Mouse (Mus musculus): ENCODE data around the gene Mrps36. TPM values are rescaled to one million over a fixed set of nuclear protein-coding genes. Genes with fewer than 3 reads are reported as not detected.
"Not testable (repeated sequence)": the region's sequence is repeated elsewhere in the genome, so short reads cannot be mapped to it uniquely, and the experiment has no call there.

Gene Mrps36
- polyA plus RNA-seq, 1 experiment = 126 TPM

DNA sequence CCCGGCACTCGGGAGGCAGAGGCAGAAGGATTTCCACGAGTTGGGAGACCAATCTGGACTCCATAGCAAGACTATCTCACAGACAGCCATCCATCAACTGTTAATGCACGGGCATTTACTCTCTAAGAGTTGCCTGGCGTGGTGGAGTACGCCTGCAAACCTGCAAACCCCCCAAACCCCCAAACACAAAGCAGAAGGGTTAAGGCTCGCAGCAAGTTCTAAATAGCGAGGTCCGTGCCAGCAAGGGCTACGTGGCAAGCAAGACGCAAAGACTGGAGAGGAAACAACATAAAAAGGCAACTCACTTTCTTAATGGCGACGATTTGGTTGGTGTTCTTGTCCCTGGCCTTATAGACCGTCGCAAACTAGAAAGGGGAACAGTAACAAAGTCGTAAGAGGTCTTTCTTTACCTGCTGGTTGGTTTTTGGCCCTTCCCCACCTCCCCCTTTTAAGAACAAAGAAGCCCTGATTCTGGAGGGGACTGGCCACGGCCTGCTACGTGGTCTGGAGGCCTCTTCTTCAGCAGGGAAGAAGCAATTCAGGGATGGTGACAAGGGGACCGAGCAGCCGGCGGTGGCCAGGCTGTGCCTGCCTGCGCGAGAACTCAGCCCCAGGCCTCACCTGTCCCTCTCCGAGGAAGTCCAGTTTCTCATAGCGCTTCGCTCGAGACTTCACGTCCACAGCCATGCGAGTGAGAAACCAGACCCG lies 14.2 kb downstream of the Mrps36 start:
- TF ChIP-seq E2F4 (IDR thresholded peaks at IDR 0.05; ENCODE audit: insufficient read depth) (no peak), MYOD1 (IDR thresholded peaks at IDR 0.05; ENCODE audit: control insufficient read depth in 1 of 3, insufficient read length in 2 of 3, low read depth in 2 of 3) (no peak), REST (IDR thresholded peaks at IDR 0.05; ENCODE audit: insufficient read depth, insufficient read length) (no peak), MYOG (IDR thresholded peaks at IDR 0.05; ENCODE audit: control insufficient read depth in 1 of 3, insufficient read depth in 1 of 3, insufficient read length in 2 of 3, low read depth in 2 of 3) (no peak), POLR2A (IDR thresholded peaks at IDR 0.05; ENCODE audit: insufficient read length, low read depth) (no peak), TCF12 (IDR thresholded peaks at IDR 0.05; ENCODE audit: insufficient read depth, poor library complexity, severe bottlenecking) (no peak), TCF3 (IDR thresholded peaks at IDR 0.05; ENCODE audit: insufficient read length, low read depth) (no peak), CEBPB (IDR thresholded peaks at IDR 0.05; ENCODE audit: insufficient read depth, poor library complexity, severe bottlenecking) (no peak), MAX (IDR thresholded peaks at IDR 0.05; ENCODE audit: low read depth) (no peak), USF1 (IDR thresholded peaks at IDR 0.05; ENCODE audit: low read depth) (no peak), POLR2AphosphoS2 (IDR thresholded peaks at IDR 0.05; ENCODE audit: insufficient read length, low read depth) (no peak), SRF (IDR thresholded peaks at IDR 0.05; ENCODE audit: control insufficient read depth, insufficient read length, low read depth) (no peak)
- peak overlapping the region; percentile 95 for H3K4me3 ChIP-seq
- H3ac ChIP-seq (ENCODE audit: control insufficient read depth, insufficient read length) = peak overlapping the region; percentile 32
- H3K36me3 ChIP-seq (ENCODE audit: control insufficient read depth, insufficient read depth) = peaks cover 31% of the 10 kb centered on the region
- H3K27me3 ChIP-seq (ENCODE audit: control insufficient read depth, insufficient read depth, insufficient read length) = no peaks in the 10 kb centered on the region
- H3K4me2 ChIP-seq (ENCODE audit: low read depth) = peak overlapping the region; percentile 94
- peaks cover 54% of the 10 kb centered on the region for H3K79me2 ChIP-seq (ENCODE audit: control insufficient read depth, insufficient read depth)

- peak overlapping the region; percentile 95 for H3K4me3 ChIP-seq
Observed at GRCm38 (mm10) chr13:100728530-100728929, 15.9 kb downstream of the Mrps36 start.

DNA sequence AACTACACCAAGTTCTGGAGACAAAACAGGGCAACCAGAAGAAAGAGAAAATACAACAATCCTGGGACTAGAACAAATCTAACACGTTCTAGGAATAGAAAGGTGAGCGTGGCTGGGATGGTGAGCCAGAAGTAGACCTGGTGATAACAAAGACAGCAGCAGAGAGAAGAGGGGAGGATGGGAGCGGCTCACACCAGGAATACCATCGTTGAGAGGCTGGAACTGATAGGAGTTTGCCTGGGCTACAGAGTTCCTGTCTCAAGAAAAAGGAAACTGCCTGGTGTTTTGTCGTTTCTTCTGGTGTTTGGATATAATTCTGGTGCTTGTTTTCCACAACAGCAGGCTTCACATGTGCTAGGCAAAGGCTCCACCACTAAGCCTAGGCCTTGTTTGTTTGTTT lies 16.4 kb downstream of the Mrps36 start:
- Histone ChIP-seq H3K36me3 (ENCODE audit: control insufficient read depth, insufficient read depth) (peaks cover 29% of the 10 kb centered on the region), H3K4me2 (ENCODE audit: low read depth) (no peak overlapping the region), H3K27me3 (ENCODE audit: control insufficient read depth, insufficient read depth, insufficient read length) (no peaks in the 10 kb centered on the region), H3K4me3 (no peak overlapping the region), H3K79me2 (ENCODE audit: control insufficient read depth, insufficient read depth) (peaks cover 75% of the 10 kb centered on the region), H3ac (ENCODE audit: control insufficient read depth, insufficient read length) (no peak overlapping the region)
- TF ChIP-seq MAX (IDR thresholded peaks at IDR 0.05; ENCODE audit: low read depth) (no peak), SRF (IDR thresholded peaks at IDR 0.05; ENCODE audit: control insufficient read depth, insufficient read length, low read depth) (no peak), USF1 (IDR thresholded peaks at IDR 0.05; ENCODE audit: low read depth) (no peak), POLR2A (IDR thresholded peaks at IDR 0.05; ENCODE audit: insufficient read length, low read depth) (no peak), MYOG (IDR thresholded peaks at IDR 0.05; ENCODE audit: control insufficient read depth in 1 of 3, insufficient read depth in 1 of 3, insufficient read length in 2 of 3, low read depth in 2 of 3) (no peak), E2F4 (IDR thresholded peaks at IDR 0.05; ENCODE audit: insufficient read depth) (no peak)

More at GRCm38 (mm10) chr13:100728530-100728929, 15.9 kb downstream of the Mrps36 start:
- peak overlapping the region; percentile 94 for H3K4me2 ChIP-seq (ENCODE audit: low read depth)
- not testable (repeated sequence) for H3ac ChIP-seq (ENCODE audit: control insufficient read depth, insufficient read length); H3K27me3 ChIP-seq (ENCODE audit: control insufficient read depth, insufficient read depth, insufficient read length)
- peaks cover 70% of the 10 kb centered on the region for H3K79me2 ChIP-seq (ENCODE audit: control insufficient read depth, insufficient read depth)
- peaks cover 29% of the 10 kb centered on the region for H3K36me3 ChIP-seq (ENCODE audit: control insufficient read depth, insufficient read depth)

- Histone ChIP-seq H3ac (ENCODE audit: control insufficient read depth, insufficient read length) (no peak overlapping the region), H3K4me2 (ENCODE audit: low read depth) (no peak overlapping the region), H3K79me2 (ENCODE audit: control insufficient read depth, insufficient read depth) (peaks cover 76% of the 10 kb centered on the region), H3K27me3 (ENCODE audit: control insufficient read depth, insufficient read depth, insufficient read length) (no peaks in the 10 kb centered on the region), H3K4me3 (no peak overlapping the region), H3K36me3 (ENCODE audit: control insufficient read depth, insufficient read depth) (peaks cover 38% of the 10 kb centered on the region)
- TF ChIP-seq REST (IDR thresholded peaks at IDR 0.05; ENCODE audit: insufficient read depth, insufficient read length) (no peak), MYOG (IDR thresholded peaks at IDR 0.05; ENCODE audit: control insufficient read depth in 1 of 3, insufficient read depth in 1 of 3, insufficient read length in 2 of 3, low read depth in 2 of 3) (no peak), TCF12 (IDR thresholded peaks at IDR 0.05; ENCODE audit: insufficient read depth, poor library complexity, severe bottlenecking) (no peak), SRF (IDR thresholded peaks at IDR 0.05; ENCODE audit: control insufficient read depth, insufficient read length, low read depth) (no peak), USF1 (IDR thresholded peaks at IDR 0.05; ENCODE audit: low read depth) (no peak), E2F4 (IDR thresholded peaks at IDR 0.05; ENCODE audit: insufficient read depth) (no peak), CEBPB (IDR thresholded peaks at IDR 0.05; ENCODE audit: insufficient read depth, poor library complexity, severe bottlenecking) (no peak), MAX (IDR thresholded peaks at IDR 0.05; ENCODE audit: low read depth) (no peak), MYOD1 (IDR thresholded peaks at IDR 0.05; ENCODE audit: control insufficient read depth in 1 of 3, insufficient read length in 2 of 3, low read depth in 2 of 3) (no peak), TCF3 (IDR thresholded peaks at IDR 0.05; ENCODE audit: insufficient read length, low read depth) (no peak), POLR2AphosphoS2 (IDR thresholded peaks at IDR 0.05; ENCODE audit: insufficient read length, low read depth) (no peak), POLR2A (IDR thresholded peaks at IDR 0.05; ENCODE audit: insufficient read length, low read depth) (no peak)
Observed at GRCm38 (mm10) chr13:100725194-100725593, 19.3 kb downstream of the Mrps36 start.

- Histone ChIP-seq H3K4me2 (ENCODE audit: low read depth) (no peak overlapping the region), H3K27me3 (ENCODE audit: control insufficient read depth, insufficient read depth, insufficient read length) (no peaks in the 10 kb centered on the region), H3K79me2 (ENCODE audit: control insufficient read depth, insufficient read depth) (peaks cover 66% of the 10 kb centered on the region), H3ac (ENCODE audit: control insufficient read depth, insufficient read length) (no peak overlapping the region), H3K4me3 (no peak overlapping the region), H3K36me3 (ENCODE audit: control insufficient read depth, insufficient read depth) (peaks cover 38% of the 10 kb centered on the region)
- TF ChIP-seq POLR2AphosphoS2 (IDR thresholded peaks at IDR 0.05; ENCODE audit: insufficient read length, low read depth) (no peak), E2F4 (IDR thresholded peaks at IDR 0.05; ENCODE audit: insufficient read depth) (no peak), POLR2A (IDR thresholded peaks at IDR 0.05; ENCODE audit: insufficient read length, low read depth) (no peak), CEBPB (IDR thresholded peaks at IDR 0.05; ENCODE audit: insufficient read depth, poor library complexity, severe bottlenecking) (no peak), USF1 (IDR thresholded peaks at IDR 0.05; ENCODE audit: low read depth) (no peak)
Observed at GRCm38 (mm10) chr13:100724051-100724754, 20.3 kb downstream of the Mrps36 start.

All from myocyte (in vitro differentiated cells).